Mouse (Mus musculus) MEL (cell line): ENCODE measurements around the gene Mob3c.

ENCODE experiments used
- CTCF ChIP-seq, 3 experiments: IDR thresholded peaks in 2 of 3; conservative IDR thresholded peaks in 1 of 3; 2 replicates each; pipeline ENCODE4 v1.5.1; 2011 to 2012; ENCODE audit warnings: low read length in 3 of 3, low read depth in 2 of 3, mild to moderate bottlenecking in 2 of 3, improper control_type of control experiment in 1 of 3, inconsistent platforms in 1 of 3, mixed read lengths in 1 of 3, moderate library complexity in 1 of 3; ENCODE audit not compliant: control insufficient read depth in 1 of 3, insufficient read depth in 1 of 3, poor library complexity in 1 of 3, severe bottlenecking in 1 of 3
- EP300 ChIP-seq, 2 experiments: IDR thresholded peaks; 2 replicates each; pipeline ENCODE4 v1.6.1; 2011; ENCODE audit warnings: improper control_type of control experiment in 2 of 2, low read length in 2 of 2, low read depth in 1 of 2, mild to moderate bottlenecking in 1 of 2
- GABPA ChIP-seq: IDR thresholded peaks from 2 replicates; pipeline ENCODE4 v1.6.1; 2012; ENCODE audit warnings: low read depth, mild to moderate bottlenecking, inconsistent platforms, low read length, improper control_type of control experiment, moderate library complexity
- MYC ChIP-seq: IDR thresholded peaks from 2 replicates; pipeline ENCODE4 v1.6.1; 2011; ENCODE audit warnings: low read depth, mild to moderate bottlenecking, low read length, improper control_type of control experiment, moderate library complexity
- NRF1 ChIP-seq: IDR thresholded peaks from 2 replicates; pipeline ENCODE4 v1.6.1; 2014; ENCODE audit warnings: low read depth, mild to moderate bottlenecking, inconsistent platforms, low read length, improper control_type of control experiment, moderate library complexity; ENCODE audit not compliant: poor library complexity, insufficient read depth, severe bottlenecking
- POLR2A ChIP-seq, 2 experiments: IDR thresholded peaks; 2 replicates each; pipeline ENCODE4 v1.6.1; 2011 to 2012; ENCODE audit warnings: low read length in 2 of 2, mild to moderate bottlenecking in 2 of 2, control low read depth in 1 of 2, improper control_type of control experiment in 1 of 2, low read depth in 1 of 2, moderate library complexity in 1 of 2; ENCODE audit not compliant: control insufficient read depth in 1 of 2, insufficient read depth in 1 of 2, poor library complexity in 1 of 2
- RCOR1 ChIP-seq: IDR thresholded peaks from 2 replicates; pipeline ENCODE4 v1.6.1; 2012; ENCODE audit warnings: low read depth, mild to moderate bottlenecking, inconsistent platforms, low read length, improper control_type of control experiment
- TCF12 ChIP-seq: IDR thresholded peaks from 2 replicates; pipeline ENCODE4 v1.6.1; 2014; ENCODE audit warnings: low read depth, mild to moderate bottlenecking, inconsistent platforms, low read length, improper control_type of control experiment, moderate library complexity
- USF1 ChIP-seq: IDR thresholded peaks from 2 replicates; pipeline ENCODE4 v1.6.1; 2014; ENCODE audit warnings: low read depth, mild to moderate bottlenecking, inconsistent platforms, low read length, improper control_type of control experiment, moderate library complexity
- ZC3H11A ChIP-seq: IDR thresholded peaks from 2 replicates; pipeline ENCODE4 v1.6.1; 2012; ENCODE audit warnings: low read depth, mild to moderate bottlenecking, inconsistent platforms, low read length, improper control_type of control experiment
- ZKSCAN1 ChIP-seq: IDR thresholded peaks from 2 replicates; pipeline ENCODE4 v1.6.1; 2012; ENCODE audit warnings: low read depth, mild to moderate bottlenecking, inconsistent platforms, low read length, improper control_type of control experiment, moderate library complexity
- ZNF384 ChIP-seq: IDR thresholded peaks from 2 replicates; pipeline ENCODE4 v1.6.1; 2012; ENCODE audit warnings: low read depth, mild to moderate bottlenecking, inconsistent platforms, low read length, improper control_type of control experiment

- TF ChIP-seq EP300 (IDR thresholded peaks at IDR 0.05; ENCODE audit: low read depth in 1 of 2, low read length in 2 of 2) (no peak), ZNF384 (no peak), USF1 (no peak), TCF12 (no peak), RCOR1 (no peak), CTCF (IDR thresholded peaks at IDR 0.05 in 2 of 3, conservative IDR thresholded peaks at IDR 0.05 in 1 of 3; ENCODE audit: control insufficient read depth in 1 of 3, insufficient read depth in 1 of 3, low read depth in 2 of 3, low read length in 3 of 3, poor library complexity in 1 of 3, severe bottlenecking in 1 of 3) (no peak), GABPA (no peak), MYC (no peak), ZKSCAN1 (no peak), ZC3H11A (no peak), POLR2A (IDR thresholded peaks at IDR 0.05; ENCODE audit: control insufficient read depth in 1 of 2, insufficient read depth in 1 of 2, low read depth in 1 of 2, low read length in 2 of 2, poor library complexity in 1 of 2) (no peak), NRF1 (no peak)
Measured at GRCm38 (mm10) chr4:115863352-115863751, 35.5 kb downstream of the Mob3c start.
